Mouse (Mus musculus): ENCODE results near the gene Dmd. TPM values are rescaled to one million over a fixed set of nuclear protein-coding genes. Genes with fewer than 3 reads are reported as not detected.

Gene Dmd
- polyA plus RNA-seq, 1 experiment from 2014 or later: 14.6 TPM

DNA sequence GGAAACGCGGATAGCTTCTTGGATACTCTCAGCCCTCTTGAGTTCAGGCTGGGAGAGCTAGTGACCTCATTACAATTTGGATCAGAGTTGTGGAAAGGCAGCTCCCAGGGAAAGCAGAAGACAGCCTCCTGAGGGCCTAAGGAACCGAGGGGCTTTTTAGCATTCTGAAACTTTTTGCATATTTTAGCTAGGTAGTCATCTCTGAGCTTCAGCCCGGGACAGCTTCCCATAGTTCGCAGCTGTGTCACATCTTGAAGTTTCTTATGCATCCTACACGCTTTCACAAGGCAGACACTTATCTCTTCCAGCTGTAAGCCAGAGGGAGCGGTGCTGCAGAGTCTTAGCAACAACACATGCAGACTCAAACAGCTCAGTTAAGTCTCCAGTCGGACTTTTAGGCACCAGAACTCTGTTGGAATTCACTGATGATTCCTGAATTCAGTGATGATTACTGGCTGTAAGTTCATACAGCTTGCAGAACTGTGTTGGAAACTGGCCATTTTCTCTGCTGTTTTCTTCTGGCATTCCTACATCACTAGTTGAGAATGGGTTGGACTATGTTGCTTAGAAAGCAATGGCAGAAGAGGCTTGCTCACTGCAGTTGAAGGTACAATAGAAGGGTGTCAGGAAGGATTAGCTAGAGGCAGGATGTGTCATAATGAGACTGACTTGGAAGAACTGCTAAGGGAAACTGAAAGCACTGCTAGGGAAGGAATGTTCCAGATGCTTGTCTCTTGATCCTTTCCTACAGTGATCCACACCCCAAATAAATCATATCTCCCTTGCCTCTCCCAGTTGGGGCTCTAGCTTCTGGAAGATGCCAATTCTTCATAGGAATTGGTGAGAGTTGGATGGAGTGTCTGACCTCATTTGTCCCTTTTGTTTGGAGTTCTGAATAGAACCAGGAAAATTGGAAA lies 2135.8 kb downstream of the Dmd start:
- Histone ChIP-seq H3K36me3 (ENCODE audit: control insufficient read depth, insufficient read depth) (no peaks in the 10 kb centered on the region), H3K27me3 (replicated peaks; ENCODE audit: control insufficient read depth, insufficient read depth, low read length) (no peaks in the 10 kb centered on the region), H3K9me3 (ENCODE audit: control insufficient read depth) (no peaks in the 10 kb centered on the region), H3K27ac (ENCODE audit: low read depth, low read length) (no peak overlapping the region; the same call in 1 of the 2 replicates), H3K4me1 (replicated peaks; ENCODE audit: control insufficient read depth, insufficient read depth, low read length) (no peaks in the 10 kb centered on the region), H3K4me3 (ENCODE audit: low read depth, low read length) (no peak overlapping the region), H3K9ac (ENCODE audit: low read depth, low read length) (no peak overlapping the region), H3K4me2 (replicated peaks; ENCODE audit: low read depth) (no peak overlapping the region)
- no peak for ATAC-seq
- WGBS: 60% methylated on average over 8 of the region's 8 CpGs
- no peak for TF ChIP-seq CTCF (IDR thresholded peaks at IDR 0.05; ENCODE audit: low read depth)

- no peaks in the 10 kb centered on the region for H3K4me1 ChIP-seq (replicated peaks; ENCODE audit: control insufficient read depth, insufficient read depth, low read length)
- H3K27ac ChIP-seq (ENCODE audit: low read depth, low read length): no peak overlapping the region
- no peak overlapping the region for H3K9ac ChIP-seq (ENCODE audit: low read depth, low read length)
- no peak for ATAC-seq
- H3K4me2 ChIP-seq (replicated peaks; ENCODE audit: low read depth): no peak overlapping the region
- no peak for TF ChIP-seq CTCF (IDR thresholded peaks at IDR 0.05; ENCODE audit: low read depth)
- H3K27me3 ChIP-seq (replicated peaks; ENCODE audit: control insufficient read depth, insufficient read depth, low read length): no peaks in the 10 kb centered on the region
- H3K36me3 ChIP-seq (ENCODE audit: control insufficient read depth, insufficient read depth): no peaks in the 10 kb centered on the region
- H3K9me3 ChIP-seq (ENCODE audit: control insufficient read depth): no peaks in the 10 kb centered on the region
- WGBS: 76% methylated on average over 7 of the region's 7 CpGs
- H3K4me3 ChIP-seq (ENCODE audit: low read depth, low read length): no peak overlapping the region
These were observed 2140.8 kb downstream of the Dmd start for GRCm38 (mm10) chrX:85089506-85089905.

DNA sequence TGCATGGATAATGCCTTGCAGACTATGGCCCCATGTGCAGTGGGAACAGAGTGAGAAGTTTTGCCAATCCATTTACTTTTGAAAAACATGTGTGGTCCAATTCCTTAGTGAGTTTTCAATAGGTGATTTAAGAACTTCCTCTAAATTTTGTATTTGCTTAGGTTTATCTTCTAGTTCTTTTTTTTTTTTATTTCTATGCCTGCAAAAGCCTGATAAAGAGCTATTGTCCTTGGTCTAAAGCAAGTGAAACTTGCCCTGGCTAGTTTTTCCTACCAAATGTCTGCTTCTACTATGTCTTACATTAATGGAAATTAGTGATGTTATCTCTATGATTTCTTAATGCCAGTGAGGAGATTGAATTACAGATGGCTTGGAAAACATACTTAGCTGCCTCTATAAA lies 2144.7 kb downstream of the Dmd start:
- H3K27me3 ChIP-seq (replicated peaks; ENCODE audit: control insufficient read depth, insufficient read depth, low read length): no peaks in the 10 kb centered on the region
- no peaks in the 10 kb centered on the region for H3K9me3 ChIP-seq (ENCODE audit: control insufficient read depth)
- no peak overlapping the region for H3K4me3 ChIP-seq (ENCODE audit: low read depth, low read length)
- no peak overlapping the region for H3K27ac ChIP-seq (ENCODE audit: low read depth, low read length)
- H3K4me2 ChIP-seq (replicated peaks; ENCODE audit: low read depth): no peak overlapping the region
- no peaks in the 10 kb centered on the region for H3K4me1 ChIP-seq (replicated peaks; ENCODE audit: control insufficient read depth, insufficient read depth, low read length)
- ATAC-seq: no peak
- no peak overlapping the region for H3K9ac ChIP-seq (ENCODE audit: low read depth, low read length)
- TF ChIP-seq CTCF (IDR thresholded peaks at IDR 0.05; ENCODE audit: low read depth): no peak
- no peaks in the 10 kb centered on the region for H3K36me3 ChIP-seq (ENCODE audit: control insufficient read depth, insufficient read depth)

DNA sequence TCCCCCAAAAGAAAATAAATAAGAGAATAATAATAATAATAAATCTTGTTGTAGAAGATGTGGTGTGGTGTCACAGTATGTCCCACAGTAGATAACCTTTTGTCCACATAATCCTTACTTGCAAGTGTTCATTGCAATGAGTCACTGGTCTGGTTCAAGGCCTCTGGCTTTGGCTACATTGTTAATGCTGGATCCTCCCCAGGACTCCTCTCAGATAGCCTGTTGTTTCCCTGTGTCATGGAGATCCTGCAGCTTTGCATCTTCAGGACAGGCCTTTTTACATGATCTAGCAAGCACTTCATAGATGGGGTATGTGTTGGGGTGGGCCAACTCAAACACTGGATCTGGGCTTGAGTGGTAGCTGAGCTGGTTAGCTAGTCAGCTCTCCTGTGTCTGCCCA lies 2150.0 kb downstream of the Dmd start:
- Histone ChIP-seq H3K4me1 (replicated peaks; ENCODE audit: control insufficient read depth, insufficient read depth, low read length) (no peaks in the 10 kb centered on the region), H3K9me3 (ENCODE audit: control insufficient read depth) (no peaks in the 10 kb centered on the region), H3K36me3 (ENCODE audit: control insufficient read depth, insufficient read depth) (no peaks in the 10 kb centered on the region), H3K27ac (ENCODE audit: low read depth, low read length) (no peak overlapping the region), H3K4me3 (ENCODE audit: low read depth, low read length) (no peak overlapping the region), H3K4me2 (replicated peaks; ENCODE audit: low read depth) (no peak overlapping the region), H3K9ac (ENCODE audit: low read depth, low read length) (no peak overlapping the region), H3K27me3 (replicated peaks; ENCODE audit: control insufficient read depth, insufficient read depth, low read length) (no peaks in the 10 kb centered on the region)
- no peak for TF ChIP-seq CTCF (IDR thresholded peaks at IDR 0.05; ENCODE audit: low read depth)
- no peak for ATAC-seq

DNA sequence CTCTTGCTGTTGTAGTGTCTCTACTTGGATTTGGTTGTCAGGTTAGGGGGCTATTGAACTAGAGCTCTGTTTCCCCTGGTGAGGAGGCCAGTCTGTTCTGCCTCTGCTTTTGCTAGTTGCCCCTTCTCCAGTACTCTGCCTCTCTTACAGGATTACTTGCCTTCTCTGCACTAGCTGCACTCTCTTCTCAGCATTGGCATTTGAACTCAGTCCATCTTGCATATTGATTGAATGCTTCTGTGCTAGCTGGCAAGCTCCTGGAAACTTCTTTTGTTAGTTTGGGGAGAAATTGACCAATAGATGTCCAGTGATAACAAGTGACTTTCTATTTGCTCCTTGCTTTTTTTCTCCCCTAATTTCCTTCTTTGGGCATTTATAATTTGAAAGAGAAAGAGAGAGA lies 2163.7 kb downstream of the Dmd start:
- Histone ChIP-seq H3K4me3 (ENCODE audit: low read depth, low read length) (no peak overlapping the region), H3K27me3 (replicated peaks; ENCODE audit: control insufficient read depth, insufficient read depth, low read length) (no peaks in the 10 kb centered on the region), H3K9me3 (ENCODE audit: control insufficient read depth) (no peaks in the 10 kb centered on the region), H3K4me1 (replicated peaks; ENCODE audit: control insufficient read depth, insufficient read depth, low read length) (no peaks in the 10 kb centered on the region), H3K4me2 (replicated peaks; ENCODE audit: low read depth) (no peak overlapping the region), H3K27ac (ENCODE audit: low read depth, low read length) (no peak overlapping the region), H3K9ac (ENCODE audit: low read depth, low read length) (no peak overlapping the region), H3K36me3 (ENCODE audit: control insufficient read depth, insufficient read depth) (no peaks in the 10 kb centered on the region)
- TF ChIP-seq CTCF (IDR thresholded peaks at IDR 0.05; ENCODE audit: low read depth): no peak
- no peak for ATAC-seq

DNA sequence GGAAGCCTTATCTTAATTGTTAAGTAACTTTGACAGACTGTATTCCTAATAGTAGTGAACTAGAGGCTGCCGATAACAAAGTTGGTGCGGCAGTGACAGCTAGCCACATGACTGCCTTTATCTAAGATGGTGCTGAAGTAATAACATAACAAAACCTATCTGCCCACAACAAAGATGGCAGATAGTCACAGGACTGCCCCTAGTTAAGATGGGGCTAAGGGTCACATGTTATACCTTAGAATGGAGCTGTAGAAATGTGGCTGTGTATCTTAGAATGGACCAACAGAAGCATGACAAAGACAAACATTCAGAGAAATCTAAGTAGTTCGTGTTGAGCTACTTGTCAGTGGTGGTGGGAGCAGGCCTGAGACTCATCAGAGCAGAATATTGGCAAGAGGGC lies 2184.0 kb downstream of the Dmd start:
- Histone ChIP-seq H3K4me2 (replicated peaks; ENCODE audit: low read depth) (no peak overlapping the region), H3K36me3 (ENCODE audit: control insufficient read depth, insufficient read depth) (no peaks in the 10 kb centered on the region), H3K9ac (ENCODE audit: low read depth, low read length) (no peak overlapping the region), H3K27me3 (replicated peaks; ENCODE audit: control insufficient read depth, insufficient read depth, low read length) (no peaks in the 10 kb centered on the region), H3K4me3 (ENCODE audit: low read depth, low read length) (no peak overlapping the region), H3K27ac (ENCODE audit: low read depth, low read length) (no peak overlapping the region), H3K4me1 (replicated peaks; ENCODE audit: control insufficient read depth, insufficient read depth, low read length) (no peaks in the 10 kb centered on the region), H3K9me3 (ENCODE audit: control insufficient read depth) (no peaks in the 10 kb centered on the region)
- no peak for TF ChIP-seq CTCF (IDR thresholded peaks at IDR 0.05; ENCODE audit: low read depth)
- no peak for ATAC-seq
- WGBS: 61% methylated on average over 3 of the region's 3 CpGs
